Mouse (Mus musculus): ENCODE measurements around the gene Dmgdh. TPM values are rescaled to one million over a fixed set of nuclear protein-coding genes. Genes with fewer than 3 reads are reported as not detected.

The Dmgdh gene
- polyA plus RNA-seq, 1 experiment, result 0.11 TPM

GRCm38 (mm10) chr13:93735131-93735636, 61.0 kb downstream of the Dmgdh start:
- no peaks in the 10 kb centered on the region for H3K4me1 ChIP-seq (ENCODE audit: control insufficient read depth, insufficient read depth, low read length)
- H3K27me3 ChIP-seq (ENCODE audit: control insufficient read depth, insufficient read depth, low read length), result no peaks in the 10 kb centered on the region
- H3K4me3 ChIP-seq (replicated peaks; ENCODE audit: insufficient read depth, low read depth, low read length), result no peak overlapping the region
- TF ChIP-seq POLR2A (IDR thresholded peaks at IDR 0.05; ENCODE audit: borderline replicate concordance, insufficient read depth, low read length) (no peak), CTCF (IDR thresholded peaks at IDR 0.05; ENCODE audit: borderline replicate concordance, insufficient read depth, low read depth, low read length) (no peak)
- WGBS, result 77% methylated on average over 5 of the region's 5 CpGs
- H3K27ac ChIP-seq (ENCODE audit: insufficient read depth, low read length), result no peak overlapping the region
- no peak for DNase-seq

- no peak for TF ChIP-seq CTCF (IDR thresholded peaks at IDR 0.05; ENCODE audit: borderline replicate concordance, insufficient read depth, low read depth, low read length)
- no peak for TF ChIP-seq POLR2A (IDR thresholded peaks at IDR 0.05; ENCODE audit: borderline replicate concordance, insufficient read depth, low read length)
- Histone ChIP-seq H3K27me3 (ENCODE audit: control insufficient read depth, insufficient read depth, low read length) (no peaks in the 10 kb centered on the region), H3K4me1 (ENCODE audit: control insufficient read depth, insufficient read depth, low read length) (no peaks in the 10 kb centered on the region), H3K27ac (ENCODE audit: insufficient read depth, low read length) (no peak overlapping the region), H3K4me3 (replicated peaks; ENCODE audit: insufficient read depth, low read depth, low read length) (no peak overlapping the region)
- WGBS, result 53% methylated on average over 8 of the region's 8 CpGs
- no peak for DNase-seq
Observed at GRCm38 (mm10) chr13:93744118-93744517, 69.9 kb downstream of the Dmgdh start.

GRCm38 (mm10) chr13:93752597-93753400, 78.6 kb downstream of the Dmgdh start:
- H3K27ac ChIP-seq (ENCODE audit: insufficient read depth, low read length), result no peak overlapping the region
- H3K4me3 ChIP-seq (replicated peaks; ENCODE audit: insufficient read depth, low read depth, low read length), result no peak overlapping the region
- DNase-seq, result no peak
- no peaks in the 10 kb centered on the region for H3K27me3 ChIP-seq (ENCODE audit: control insufficient read depth, insufficient read depth, low read length)
- WGBS, result 33% methylated on average over 14 of the region's 14 CpGs
- no peaks in the 10 kb centered on the region for H3K4me1 ChIP-seq (ENCODE audit: control insufficient read depth, insufficient read depth, low read length)
- TF ChIP-seq CTCF (IDR thresholded peaks at IDR 0.05; ENCODE audit: borderline replicate concordance, insufficient read depth, low read depth, low read length), result no peak
- TF ChIP-seq POLR2A (IDR thresholded peaks at IDR 0.05; ENCODE audit: borderline replicate concordance, insufficient read depth, low read length), result no peak

- Histone ChIP-seq H3K27me3 (ENCODE audit: control insufficient read depth, insufficient read depth, low read length) (no peaks in the 10 kb centered on the region), H3K4me3 (replicated peaks; ENCODE audit: insufficient read depth, low read depth, low read length) (no peak overlapping the region), H3K4me1 (ENCODE audit: control insufficient read depth, insufficient read depth, low read length) (no peaks in the 10 kb centered on the region), H3K27ac (ENCODE audit: insufficient read depth, low read length) (no peak overlapping the region)
- no peak for DNase-seq
- WGBS, result 91% methylated on average over 4 of the region's 4 CpGs
- TF ChIP-seq POLR2A (IDR thresholded peaks at IDR 0.05; ENCODE audit: borderline replicate concordance, insufficient read depth, low read length) (no peak), CTCF (IDR thresholded peaks at IDR 0.05; ENCODE audit: borderline replicate concordance, insufficient read depth, low read depth, low read length) (no peak)
Observed at GRCm38 (mm10) chr13:93755084-93755483, 80.9 kb downstream of the Dmgdh start.

GRCm38 (mm10) chr13:93756674-93757073, 82.4 kb downstream of the Dmgdh start:
- WGBS, result 91% methylated on average over 7 of the region's 7 CpGs
- DNase-seq, result no peak
- Histone ChIP-seq H3K27ac (ENCODE audit: insufficient read depth, low read length) (no peak overlapping the region), H3K4me3 (replicated peaks; ENCODE audit: insufficient read depth, low read depth, low read length) (no peak overlapping the region), H3K27me3 (ENCODE audit: control insufficient read depth, insufficient read depth, low read length) (no peaks in the 10 kb centered on the region), H3K4me1 (ENCODE audit: control insufficient read depth, insufficient read depth, low read length) (no peaks in the 10 kb centered on the region)
- TF ChIP-seq CTCF (IDR thresholded peaks at IDR 0.05; ENCODE audit: borderline replicate concordance, insufficient read depth, low read depth, low read length) (no peak), POLR2A (IDR thresholded peaks at IDR 0.05; ENCODE audit: borderline replicate concordance, insufficient read depth, low read length) (no peak)

- no peaks in the 10 kb centered on the region for H3K27me3 ChIP-seq (ENCODE audit: control insufficient read depth, insufficient read depth, low read length)
- WGBS, result 91% methylated on average over 6 of the region's 6 CpGs
- DNase-seq, result no peak
- H3K4me3 ChIP-seq (replicated peaks; ENCODE audit: insufficient read depth, low read depth, low read length), result no peak overlapping the region
- no peak overlapping the region for H3K27ac ChIP-seq (ENCODE audit: insufficient read depth, low read length)
- TF ChIP-seq POLR2A (IDR thresholded peaks at IDR 0.05; ENCODE audit: borderline replicate concordance, insufficient read depth, low read length) (no peak), CTCF (IDR thresholded peaks at IDR 0.05; ENCODE audit: borderline replicate concordance, insufficient read depth, low read depth, low read length) (no peak)
- H3K4me1 ChIP-seq (ENCODE audit: control insufficient read depth, insufficient read depth, low read length), result no peaks in the 10 kb centered on the region
Observed at GRCm38 (mm10) chr13:93757514-93757913, 83.3 kb downstream of the Dmgdh start.

GRCm38 (mm10) chr13:93758149-93758898, 84.1 kb downstream of the Dmgdh start:
- no peaks in the 10 kb centered on the region for H3K27me3 ChIP-seq (ENCODE audit: control insufficient read depth, insufficient read depth, low read length)
- H3K4me3 ChIP-seq (replicated peaks; ENCODE audit: insufficient read depth, low read depth, low read length), result no peak overlapping the region
- H3K4me1 ChIP-seq (ENCODE audit: control insufficient read depth, insufficient read depth, low read length), result no peaks in the 10 kb centered on the region
- DNase-seq, result no peak
- H3K27ac ChIP-seq (ENCODE audit: insufficient read depth, low read length), result no peak overlapping the region
- TF ChIP-seq POLR2A (IDR thresholded peaks at IDR 0.05; ENCODE audit: borderline replicate concordance, insufficient read depth, low read length), result no peak
- no peak for TF ChIP-seq CTCF (IDR thresholded peaks at IDR 0.05; ENCODE audit: borderline replicate concordance, insufficient read depth, low read depth, low read length)
- 56% methylated on average over 14 of the region's 14 CpGs for WGBS

Measured in cerebellum, adult 2 months (tissue).